Mouse (Mus musculus) thymus, adult 18-20 months (tissue): ENCODE data around the gene Gimap9.

ENCODE experiments used
- DNase-seq, 2 experiments: peaks; one replicate each; pipeline ENCODE4 v3.0.0; 2022; ENCODE audit warnings: mixed read lengths in 2 of 2

Gene Gimap9

GRCm38 (mm10) chr6:48696830-48697554 is 21.1 kb downstream of the Gimap9 start:
- no peak for DNase-seq

DNA sequence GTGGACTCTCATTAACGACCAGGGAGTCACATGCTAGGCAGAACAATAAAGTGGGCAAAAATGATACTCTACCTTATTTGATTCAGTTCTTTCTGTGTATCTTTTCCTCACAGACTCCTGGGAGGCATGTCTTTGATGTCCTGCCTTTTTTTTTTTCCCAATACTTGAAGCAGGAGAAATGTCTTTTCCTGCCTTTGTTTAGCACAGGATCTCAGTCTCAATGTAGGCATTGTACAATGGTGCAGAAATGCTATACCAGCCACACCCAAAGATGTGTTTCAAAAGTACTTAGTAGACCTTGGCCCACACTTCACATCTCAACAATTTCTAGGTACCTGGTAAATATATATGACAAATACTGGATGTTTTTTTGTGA is 21.6 kb downstream of the Gimap9 start:
- no peak for DNase-seq

DNA sequence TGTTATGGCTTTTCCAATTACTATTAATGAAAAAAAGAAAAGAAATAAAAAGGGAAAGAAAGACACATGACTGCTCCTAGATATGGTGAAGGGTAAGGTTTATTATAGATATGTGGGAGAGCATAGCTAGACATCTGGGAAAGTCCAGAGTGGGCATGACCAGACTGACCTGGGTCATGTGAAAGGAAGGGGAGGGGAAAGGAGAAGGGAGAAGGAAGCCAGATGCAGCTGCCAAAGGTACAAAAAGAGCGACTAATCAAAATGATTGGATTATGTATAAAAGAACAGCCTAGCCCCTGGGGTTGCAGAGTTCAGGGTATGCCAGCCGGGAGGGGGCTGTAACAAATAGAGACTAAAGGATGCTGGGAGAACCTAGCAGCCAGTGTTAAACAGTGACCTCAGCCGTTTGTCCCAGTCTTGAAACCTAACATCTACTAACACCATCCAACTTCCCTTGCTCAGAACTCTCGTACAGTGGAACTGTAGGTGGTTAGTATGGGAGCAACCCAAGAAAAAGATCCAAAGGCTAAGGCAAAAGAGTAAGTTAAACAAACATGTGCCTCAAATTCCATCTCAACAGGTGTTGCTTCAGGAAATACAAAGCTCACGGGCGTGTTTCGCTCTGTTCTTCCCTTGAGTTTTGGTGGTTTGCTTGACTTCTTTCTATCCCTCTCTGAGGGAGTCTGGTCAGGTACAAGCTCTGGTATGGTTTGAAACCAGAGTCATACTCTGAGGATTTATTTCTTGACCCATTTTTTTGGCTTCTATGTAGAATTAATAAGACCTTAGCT is 22.3 kb downstream of the Gimap9 start:
- no peak for DNase-seq

DNA sequence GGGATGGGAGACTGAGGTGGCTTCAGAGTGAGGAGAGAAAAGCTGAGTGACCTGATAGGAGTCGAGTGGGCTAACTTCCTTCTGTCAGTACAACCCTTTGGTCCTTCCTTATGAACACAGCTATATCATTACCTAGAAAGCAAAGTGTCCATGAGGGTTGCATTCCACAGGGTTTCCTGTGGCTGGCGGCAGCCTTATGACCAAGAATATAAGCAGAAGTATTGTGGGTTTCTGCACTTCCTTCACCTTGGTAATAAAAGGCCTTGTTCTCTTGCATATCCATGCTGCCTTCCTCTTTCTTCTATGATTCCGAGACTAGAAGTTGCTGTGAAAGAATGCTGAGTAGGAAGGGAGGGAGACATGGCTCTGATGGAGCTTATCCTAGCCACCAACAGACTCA is 23.0 kb downstream of the Gimap9 start:
- no peak for DNase-seq

GRCm38 (mm10) chr6:48700251-48701075 is 24.5 kb downstream of the Gimap9 start:
- no peak for DNase-seq

- DNase-seq = no peak
Measured at GRCm38 (mm10) chr6:48702146-48702545, 26.2 kb downstream of the Gimap9 start.

DNA sequence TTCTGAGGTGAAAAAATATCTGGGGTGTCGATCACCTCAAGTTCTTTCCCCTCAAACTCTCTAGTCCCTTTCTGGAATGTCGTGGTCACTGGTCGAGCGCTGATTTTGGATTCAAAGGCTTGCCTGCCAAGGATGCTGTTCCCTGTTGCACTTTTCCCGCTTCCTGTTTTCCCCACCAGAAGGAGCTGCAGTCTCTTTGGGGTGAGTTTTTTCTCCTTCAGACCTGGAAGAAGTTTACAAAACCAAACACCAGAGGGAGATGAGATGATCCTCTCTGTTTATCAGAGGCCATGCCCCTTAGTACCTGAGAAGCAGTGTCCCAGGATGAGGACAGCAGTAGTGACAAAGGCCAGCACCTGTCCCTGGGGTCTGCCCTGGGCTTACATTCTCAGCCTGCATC is 26.7 kb downstream of the Gimap9 start:
- DNase-seq = no peak

GRCm38 (mm10) chr6:48704146-48704545 is 28.2 kb downstream of the Gimap9 start:
- DNase-seq = no peak

DNA sequence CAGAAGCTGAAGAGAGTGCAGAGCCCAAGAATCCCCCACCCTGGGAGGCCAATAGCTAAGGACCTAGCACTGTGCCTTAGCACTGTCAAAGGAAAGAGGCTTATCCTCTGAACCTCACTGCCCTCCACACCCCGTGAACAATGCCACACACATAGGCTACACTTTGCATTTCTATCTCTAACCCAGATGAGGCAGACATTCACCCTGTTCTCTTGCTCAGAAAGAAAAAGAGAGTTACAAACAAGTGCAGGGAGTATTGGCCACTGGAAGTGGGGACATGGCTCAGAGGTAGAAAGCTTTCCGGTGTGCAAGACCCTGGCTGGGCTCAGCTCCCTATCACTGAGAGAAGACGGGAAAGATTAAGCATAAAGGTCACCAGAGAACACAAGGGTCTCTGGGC is 30.2 kb downstream of the Gimap9 start:
- no peak for DNase-seq

DNA sequence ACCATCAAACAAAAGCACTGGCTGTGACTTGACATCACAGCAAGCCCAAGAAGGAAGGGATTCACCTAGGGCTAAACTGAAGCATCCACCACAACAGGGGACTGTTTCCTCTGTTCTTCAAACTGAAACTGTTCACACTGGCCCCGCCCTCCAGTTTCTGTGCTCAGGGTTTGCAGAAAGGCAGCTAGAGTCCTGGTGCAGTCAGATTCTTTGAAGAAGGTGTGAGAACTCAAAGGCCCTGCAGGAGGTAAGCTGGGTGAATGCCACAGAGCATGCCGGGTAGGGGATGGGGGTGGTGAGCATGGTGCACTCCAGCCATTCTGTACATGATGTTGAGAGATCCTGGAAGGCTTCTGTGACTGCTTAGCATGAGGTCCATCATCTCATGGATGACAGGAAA is 42.5 kb downstream of the Gimap9 start, which contains the start of the genes Gm28053 and Gimap7:
Gm28053 (plus strand) TSS at position 153 of the 400 bp plus-strand sequence.
Gimap7 (plus strand) TSS at position 167 of the 400 bp plus-strand sequence.
- DNase-seq = peak; percentile 68 to 85

GRCm38 (mm10) chr6:48720326-48720725 is 44.4 kb downstream of the Gimap9 start:
- no peak for DNase-seq

- no peak for DNase-seq
Measured at GRCm38 (mm10) chr6:48723468-48723867, 47.5 kb downstream of the Gimap9 start.

DNA sequence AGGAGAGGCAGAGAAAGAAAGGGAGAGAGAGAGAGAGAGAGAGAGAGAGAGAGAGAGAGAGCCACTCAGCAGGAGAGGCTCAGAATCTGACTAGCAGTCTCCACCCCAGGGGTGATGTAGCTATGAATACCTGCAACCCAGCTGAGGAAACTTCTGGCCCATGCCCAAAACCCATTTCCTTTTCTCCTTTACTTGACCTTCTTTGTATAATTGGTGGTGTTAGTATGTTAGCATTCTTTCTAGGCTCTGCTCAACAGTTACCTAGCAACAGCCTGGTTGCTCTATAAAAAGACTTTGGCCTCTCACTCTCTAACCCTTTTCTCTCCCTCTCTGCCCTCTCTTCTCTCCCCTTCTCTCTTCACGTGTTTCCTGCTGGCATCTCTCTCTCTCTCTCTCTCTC is 49.5 kb downstream of the Gimap9 start:
- peak in 1 of 2 experiments; percentile 66 for DNase-seq

GRCm38 (mm10) chr6:48727761-48728160 is 51.8 kb downstream of the Gimap9 start:
- DNase-seq = peak in 1 of 2 experiments; percentile 38
